Mouse (Mus musculus) CH12.LX (cell line): ENCODE results near the gene Gm20388. TPM values are rescaled to one million over a fixed set of nuclear protein-coding genes. Genes with fewer than 3 reads are reported as not detected.

ENCODE experiments used
- DNase-seq: peaks from one replicate; pipeline ENCODE4 v3.0.0-alpha.2; 2013; ENCODE audit errors: extremely low read depth
- H3K27ac ChIP-seq: 2 replicates; pipeline ENCODE4 v1.5.1; 2012; ENCODE audit warnings: low read depth, mild to moderate bottlenecking, control low read depth, moderate library complexity; ENCODE audit not compliant: insufficient read depth
- H3K27me3 ChIP-seq: replicated peaks from 2 replicates; pipeline ENCODE3; 2012; ENCODE audit warnings: inconsistent platforms
- H3K36me3 ChIP-seq, 2 experiments: replicated peaks in 1 of 2; 2 replicates each; pipeline versions ENCODE3 to v1.6.1; 2012; ENCODE audit warnings: inconsistent platforms in 1 of 2, low read length in 1 of 2, mild to moderate bottlenecking in 1 of 2, mixed read lengths in 1 of 2, moderate library complexity in 1 of 2; ENCODE audit not compliant: control insufficient read depth in 1 of 2, insufficient read depth in 1 of 2
- H3K4me1 ChIP-seq, 2 experiments: 2 replicates each; pipeline ENCODE4 v1.6.1; 2012; ENCODE audit warnings: inconsistent platforms in 1 of 2, moderate library complexity in 1 of 2; ENCODE audit not compliant: insufficient read depth in 2 of 2, control insufficient read depth in 1 of 2
- H3K4me2 ChIP-seq: 2 replicates; pipeline ENCODE4 v1.6.1; 2012; ENCODE audit warnings: low read depth, mild to moderate bottlenecking, control low read depth; ENCODE audit not compliant: poor library complexity, insufficient read depth, severe bottlenecking
- H3K4me3 ChIP-seq, 3 experiments: fragments of 150-350 bp in 1 of 3; sonication (generic) in 1 of 3; replicated peaks in 1 of 3; 2 replicates each; pipeline versions ENCODE3 to v1.5.1; 2011 to 2012; ENCODE audit warnings: low read depth in 2 of 3, low read length in 2 of 3, mild to moderate bottlenecking in 2 of 3, moderate library complexity in 2 of 3, control low read depth in 1 of 3, improper control_type of control experiment in 1 of 3, inconsistent platforms in 1 of 3, mixed read lengths in 1 of 3; ENCODE audit not compliant: poor library complexity in 1 of 3
- H3K79me2 ChIP-seq: replicated peaks from 2 replicates; pipeline ENCODE4 v1.6.1; 2012; ENCODE audit warnings: mild to moderate bottlenecking, moderate library complexity; ENCODE audit not compliant: control insufficient read depth, poor library complexity, insufficient read depth, severe bottlenecking; ENCODE audit errors: extremely low read depth
- H3K9ac ChIP-seq: 2 replicates; pipeline ENCODE4 v1.6.1; 2012; ENCODE audit warnings: low read depth, mild to moderate bottlenecking, control low read depth, moderate library complexity; ENCODE audit not compliant: insufficient read depth
- H3K9me3 ChIP-seq: replicated peaks from 2 replicates; pipeline ENCODE3; 2012; ENCODE audit warnings: low read length, inconsistent platforms, mixed read lengths
- CTCF ChIP-seq, 2 experiments: IDR thresholded peaks in 1 of 2; conservative IDR thresholded peaks in 1 of 2; 2 replicates each; pipeline ENCODE4 v1.5.1; 2011 to 2012; ENCODE audit warnings: low read depth in 2 of 2, low read length in 2 of 2, improper control_type of control experiment in 1 of 2, inconsistent platforms in 1 of 2, mild to moderate bottlenecking in 1 of 2, moderate library complexity in 1 of 2
- E2F4 ChIP-seq: IDR thresholded peaks from 2 replicates; pipeline ENCODE4 v1.6.1; 2011; ENCODE audit warnings: low read depth, low read length, improper control_type of control experiment; ENCODE audit not compliant: insufficient replicate concordance
- ETS1 ChIP-seq: conservative IDR thresholded peaks from 2 replicates; pipeline ENCODE4 v1.6.1; 2012; ENCODE audit warnings: low read depth, mild to moderate bottlenecking, inconsistent platforms, low read length, improper control_type of control experiment, moderate library complexity
- HCFC1 ChIP-seq: IDR thresholded peaks from 2 replicates; pipeline ENCODE4 v1.6.1; 2012; ENCODE audit warnings: low read depth, mild to moderate bottlenecking, inconsistent platforms, low read length, improper control_type of control experiment
- IRF4 ChIP-seq: IDR thresholded peaks from 2 replicates; pipeline ENCODE4 v1.6.1; 2014; ENCODE audit warnings: low read depth, mild to moderate bottlenecking, inconsistent platforms, low read length, improper control_type of control experiment
- JUN ChIP-seq: IDR thresholded peaks from 2 replicates; pipeline ENCODE4 v1.6.1; 2011; ENCODE audit warnings: low read depth, mild to moderate bottlenecking, low read length, improper control_type of control experiment, moderate library complexity; ENCODE audit not compliant: insufficient read depth
- JUND ChIP-seq: conservative IDR thresholded peaks from 2 replicates; pipeline ENCODE4 v1.6.1; 2011; ENCODE audit warnings: low read depth, low read length, improper control_type of control experiment
- KAT2A ChIP-seq: IDR thresholded peaks from 2 replicates; pipeline ENCODE4 v1.6.1; 2012; ENCODE audit warnings: low read length, improper control_type of control experiment, inconsistent platforms; ENCODE audit not compliant: insufficient replicate concordance
- MAFK ChIP-seq: IDR thresholded peaks from 2 replicates; pipeline ENCODE4 v1.6.1; 2011; ENCODE audit warnings: low read length, improper control_type of control experiment; ENCODE audit not compliant: insufficient replicate concordance
- MAZ ChIP-seq: IDR thresholded peaks from 2 replicates; pipeline ENCODE4 v1.6.1; 2012; ENCODE audit warnings: low read depth, mild to moderate bottlenecking, inconsistent platforms, low read length, improper control_type of control experiment, moderate library complexity
- MEF2A ChIP-seq: IDR thresholded peaks from 2 replicates; pipeline ENCODE4 v1.6.1; 2014; ENCODE audit warnings: low read depth, mild to moderate bottlenecking, inconsistent platforms, low read length, improper control_type of control experiment, borderline replicate concordance
- NELFE ChIP-seq: IDR thresholded peaks from 2 replicates; pipeline ENCODE4 v1.6.1; 2011; ENCODE audit warnings: low read depth, low read length, improper control_type of control experiment
- RAD21 ChIP-seq: IDR thresholded peaks from 2 replicates; pipeline ENCODE4 v1.6.1; 2011; ENCODE audit warnings: low read depth, mild to moderate bottlenecking, low read length, improper control_type of control experiment, moderate library complexity
- TBP ChIP-seq: conservative IDR thresholded peaks from 2 replicates; pipeline ENCODE4 v1.6.1; 2011; ENCODE audit warnings: low read depth, low read length, improper control_type of control experiment
- TCF12 ChIP-seq: IDR thresholded peaks from 2 replicates; pipeline ENCODE4 v1.6.1; 2014; ENCODE audit warnings: low read depth, mild to moderate bottlenecking, inconsistent platforms, low read length, improper control_type of control experiment
- UBTF ChIP-seq: IDR thresholded peaks from 2 replicates; pipeline ENCODE4 v1.6.1; 2012; ENCODE audit warnings: low read depth, mild to moderate bottlenecking, inconsistent platforms, low read length, improper control_type of control experiment, moderate library complexity
- USF1 ChIP-seq: IDR thresholded peaks from 2 replicates; pipeline ENCODE4 v1.6.1; 2014; ENCODE audit warnings: low read depth, mild to moderate bottlenecking, inconsistent platforms, low read length, improper control_type of control experiment
- USF2 ChIP-seq: conservative IDR thresholded peaks from 2 replicates; pipeline ENCODE4 v1.6.1; 2011; ENCODE audit warnings: low read depth, low read length, improper control_type of control experiment
- ZKSCAN1 ChIP-seq: IDR thresholded peaks from 2 replicates; pipeline ENCODE4 v1.6.1; 2012; ENCODE audit warnings: low read depth, inconsistent platforms, low read length, improper control_type of control experiment, borderline replicate concordance
- dilution Hi-C: fragments of 300-500 bp; cut with MboI; formaldehyde crosslinking; loops from 2 replicates; pipeline ENCODE4 v1.14.3; 2020; ENCODE audit warnings: low sequenced_read_pairs; ENCODE audit not compliant: extremely low pct_unique_long_range_greater_than_20kb, extremely low pct_ligation_motif_present
- in situ Hi-C: fragments of 300-500 bp; cut with MboI; formaldehyde crosslinking; loops from 3 replicates; pipeline ENCODE4 v1.14.3; 2019; ENCODE audit warnings: low sequenced_read_pairs, low pct_ligation_motif_present, low pct_unique_long_range_greater_than_20kb, mixed read lengths
- polyA plus RNA-seq: library from polyadenylated mRNA; unstranded; fragments of >175 nt; gene quantifications from 2 replicates; pipeline ENCODE4 v1.2.1, GENCODE M21; 2012; ENCODE audit warnings: low read depth; ENCODE audit not compliant: insufficient read length
- total RNA-seq, 2 experiments: library from RNA; depleted of rRNA; stranded (reverse); fragments of 300-350 nt in 1 of 2; fragments of >200 nt in 1 of 2; gene quantifications; 2 replicates each; pipeline ENCODE4 v1.2.3; 2012 to 2014

Gene Gm20388
- total and polyA plus RNA-seq, 3 experiments = 14.8 to 26.3 (median 22.2) TPM

DNA sequence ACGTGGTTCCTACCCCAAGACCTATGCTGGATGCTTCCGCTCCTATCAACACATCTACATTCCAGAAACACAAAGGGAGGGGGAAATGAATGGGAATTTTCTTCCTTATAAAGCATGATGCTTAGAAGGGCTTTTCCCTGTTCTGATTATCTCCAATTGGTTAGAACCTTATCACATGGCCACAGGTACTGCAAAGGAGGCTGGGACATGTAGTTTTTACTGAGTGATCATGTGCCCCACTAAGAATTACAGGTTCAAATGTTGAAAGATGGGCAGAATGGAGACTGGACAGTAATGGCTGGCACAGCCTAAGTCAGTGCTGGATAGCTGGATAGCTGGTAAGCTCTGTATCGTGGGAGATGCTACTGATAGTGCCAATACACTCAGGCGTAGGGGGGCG is 1763.3 kb downstream of the Gm20388 start:
- Histone ChIP-seq H3K36me3 (no peaks in the 10 kb centered on the region), H3K4me2 (no peak overlapping the region), H3K9me3 (peaks cover 2% of the 10 kb centered on the region), H3K27me3 (peaks cover 82% of the 10 kb centered on the region), H3K27ac (no peak overlapping the region), H3K4me3 (no peak overlapping the region), H3K9ac (no peak overlapping the region), H3K79me2 (no peaks in the 10 kb centered on the region), H3K4me1 (no peaks in the 10 kb centered on the region; a peak in 1 of 4 replicates)
- no peak for DNase-seq
- dilution Hi-C loops (no loop called here), in situ Hi-C loops (no loop called here)
- TF ChIP-seq HCFC1 = peak; percentile 83
- TF ChIP-seq TCF12 = no peak
- TF ChIP-seq ZKSCAN1 = no peak
- no peak for TF ChIP-seq TBP
- peak; percentile 75 for TF ChIP-seq USF1
- TF ChIP-seq ETS1 = no peak
- no peak for TF ChIP-seq CTCF (conservative IDR thresholded peaks at IDR 0.05 in 1 of 2, IDR thresholded peaks at IDR 0.05 in 1 of 2; ENCODE audit: low read depth in 2 of 2, low read length in 2 of 2)
- TF ChIP-seq JUN = no peak
- no peak for TF ChIP-seq IRF4
- peak; percentile 74 for TF ChIP-seq USF2
- no peak for TF ChIP-seq MAZ
- TF ChIP-seq E2F4 = no peak
- TF ChIP-seq NELFE = no peak
- TF ChIP-seq UBTF = no peak

- Histone ChIP-seq H3K27me3 (peaks cover 78% of the 10 kb centered on the region), H3K36me3 (no peaks in the 10 kb centered on the region), H3K9me3 (peaks cover 2% of the 10 kb centered on the region), H3K9ac (no peak overlapping the region), H3K4me1 (no peaks in the 10 kb centered on the region; a peak in 1 of 4 replicates), H3K79me2 (no peaks in the 10 kb centered on the region), H3K27ac (no peak overlapping the region), H3K4me2 (no peak overlapping the region), H3K4me3 (no peak overlapping the region)
- dilution Hi-C loops = no loop called here
- in situ Hi-C loops = no loop called here
- no peak for TF ChIP-seq MEF2A
- no peak for TF ChIP-seq JUND
- no peak for TF ChIP-seq KAT2A
- TF ChIP-seq RAD21 = peak; percentile 40
- no peak for TF ChIP-seq E2F4
- TF ChIP-seq ZKSCAN1 = no peak
- TF ChIP-seq CTCF (conservative IDR thresholded peaks at IDR 0.05 in 1 of 2, IDR thresholded peaks at IDR 0.05 in 1 of 2; ENCODE audit: low read depth in 2 of 2, low read length in 2 of 2) = peak; percentile 59 to 60
- TF ChIP-seq NELFE = no peak
- TF ChIP-seq MAFK = no peak
- DNase-seq = no peak
Measured at GRCm38 (mm10) chr8:121674524-121674923, 1763.9 kb downstream of the Gm20388 start.
